Mouse (Mus musculus): ENCODE data around the gene Rab3gap1.
"Not testable (repeated sequence)": the region's sequence is repeated elsewhere in the genome, so short reads cannot be mapped to it uniquely, and the experiment has no call there.

Rab3gap1 gene

GRCm38 (mm10) chr1:127915802-127916201 is 47.2 kb downstream of the Rab3gap1 start:
- no peak for DNase-seq (ENCODE audit: low spot score in 2 of 2)

DNA sequence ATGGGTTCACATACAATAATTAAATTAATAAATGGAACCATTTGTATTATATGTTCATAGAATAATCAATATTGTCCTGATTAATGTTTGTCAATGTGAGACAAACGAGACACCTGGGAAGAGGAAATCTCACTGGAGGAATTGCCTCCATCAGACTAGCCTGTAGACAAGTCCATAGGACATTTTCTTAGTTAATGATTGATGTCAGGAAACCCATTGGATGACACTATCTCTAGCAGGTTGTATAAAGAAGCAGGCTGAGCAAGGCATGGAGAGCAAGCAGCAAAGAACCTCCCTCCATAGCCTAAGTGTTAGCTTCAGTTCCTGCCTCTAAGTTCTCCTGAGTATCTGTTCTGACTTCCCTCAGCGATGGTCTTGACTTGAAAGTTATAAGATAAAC is 64.8 kb downstream of the Rab3gap1 start:
- DNase-seq (ENCODE audit: low spot score in 2 of 2), result no peak

DNA sequence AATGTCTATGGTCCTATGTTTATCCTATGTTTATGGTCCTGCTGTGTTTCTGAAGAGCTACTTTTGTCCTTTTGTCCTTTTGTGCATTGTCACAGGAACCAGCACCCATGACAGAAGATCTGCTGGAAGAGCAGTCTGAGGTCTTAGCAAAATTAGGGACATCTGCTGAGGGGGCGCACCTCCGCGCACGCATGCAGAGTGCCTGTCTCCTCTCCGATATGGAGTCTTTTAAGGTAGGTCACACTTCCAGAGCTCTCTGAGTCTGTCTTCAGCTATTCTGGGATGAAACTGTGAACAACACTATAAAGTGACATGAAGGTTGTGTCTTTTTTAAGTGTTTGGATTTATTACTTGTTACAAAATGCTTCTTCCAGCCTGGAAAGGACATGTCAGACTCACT is 65.7 kb downstream of the Rab3gap1 start:
- DNase-seq (ENCODE audit: low spot score in 2 of 2), result no peak

GRCm38 (mm10) chr1:127937277-127937676 is 68.7 kb downstream of the Rab3gap1 start:
- DNase-seq (ENCODE audit: low spot score in 2 of 2), result no peak

GRCm38 (mm10) chr1:127942231-127942630 is 73.7 kb downstream of the Rab3gap1 start:
- DNase-seq (ENCODE audit: low spot score in 2 of 2), result no peak

- no peak for DNase-seq (ENCODE audit: low spot score in 2 of 2)
These were observed 74.9 kb downstream of the Rab3gap1 start for GRCm38 (mm10) chr1:127943516-127943915.

- no peak for DNase-seq (ENCODE audit: low spot score in 2 of 2)
These were observed 77.4 kb downstream of the Rab3gap1 start for GRCm38 (mm10) chr1:127945696-127946575.

DNA sequence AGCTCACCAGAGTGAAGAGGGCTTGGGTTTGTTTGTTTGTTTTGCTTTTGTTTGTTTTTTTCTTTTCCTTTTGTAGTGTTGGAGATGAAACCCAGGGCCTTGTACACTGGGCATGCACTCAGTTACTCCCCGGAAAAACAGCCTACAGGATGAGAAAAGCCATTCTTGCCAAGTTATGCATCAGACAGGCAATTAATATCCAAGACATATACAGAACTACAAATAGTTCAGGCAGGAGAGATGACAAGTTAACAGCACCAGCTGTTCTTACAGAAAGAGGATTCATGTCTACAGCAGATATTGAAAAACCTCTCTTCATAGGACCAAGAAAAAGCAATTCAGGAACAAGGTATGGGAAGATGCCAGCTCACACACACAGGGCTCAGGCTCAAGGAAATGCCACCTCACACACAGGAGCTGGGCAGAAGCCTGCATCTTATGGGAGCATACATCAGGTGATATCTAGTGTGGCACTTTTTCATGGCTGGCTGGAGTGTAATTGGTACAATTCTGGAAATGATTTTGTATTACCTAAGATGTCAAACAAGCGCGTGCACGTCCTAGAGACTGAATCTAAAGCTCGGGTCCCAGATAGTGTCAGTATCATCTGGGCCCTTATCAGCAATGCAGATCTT is 78.2 kb downstream of the Rab3gap1 start:
- DNase-seq (ENCODE audit: low spot score in 2 of 2), result no peak

DNA sequence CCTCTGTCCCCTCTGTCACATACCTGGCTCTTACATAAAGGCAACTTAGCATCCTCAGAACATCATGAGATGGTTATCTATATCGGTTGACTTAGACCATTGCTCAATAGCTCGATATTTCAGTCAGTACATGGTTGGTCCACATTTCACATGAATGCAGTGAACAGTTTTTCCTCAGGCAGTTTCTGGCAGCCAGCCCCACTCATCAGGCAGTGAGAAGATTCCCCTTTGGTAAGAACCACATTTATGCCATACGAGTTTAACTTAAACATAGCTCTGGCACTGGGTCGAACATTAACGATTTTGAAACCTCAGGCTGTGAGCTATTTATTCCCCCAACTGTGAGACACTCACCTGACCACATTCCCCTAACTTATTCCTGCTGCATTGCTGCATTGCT is 80.2 kb downstream of the Rab3gap1 start:
- no peak for DNase-seq (ENCODE audit: low spot score in 2 of 2)

DNA sequence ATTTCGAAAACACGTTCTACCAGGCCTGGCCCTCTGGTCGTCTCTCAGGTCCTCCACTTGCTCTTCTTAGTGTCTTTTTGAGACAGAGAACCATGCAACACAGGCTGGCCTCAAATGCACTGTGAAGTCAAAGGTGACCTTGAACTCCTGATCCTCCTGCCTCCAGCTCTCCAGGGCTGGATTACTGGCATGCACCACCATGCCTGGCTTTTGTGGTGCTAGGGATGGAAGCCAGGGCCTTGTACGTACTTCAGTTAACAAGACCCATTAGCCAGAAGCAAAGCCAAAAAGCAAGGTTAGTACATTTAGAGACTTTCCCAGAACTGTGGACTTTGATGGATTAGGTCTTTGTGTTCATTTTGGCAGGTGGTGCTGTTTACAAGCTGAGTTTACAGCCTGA is 83.7 kb downstream of the Rab3gap1 start:
- no peak for DNase-seq (ENCODE audit: low spot score in 2 of 2)

GRCm38 (mm10) chr1:127954198-127954597 is 85.6 kb downstream of the Rab3gap1 start:
- DNase-seq (ENCODE audit: low spot score in 2 of 2), result not testable (repeated sequence)

DNA sequence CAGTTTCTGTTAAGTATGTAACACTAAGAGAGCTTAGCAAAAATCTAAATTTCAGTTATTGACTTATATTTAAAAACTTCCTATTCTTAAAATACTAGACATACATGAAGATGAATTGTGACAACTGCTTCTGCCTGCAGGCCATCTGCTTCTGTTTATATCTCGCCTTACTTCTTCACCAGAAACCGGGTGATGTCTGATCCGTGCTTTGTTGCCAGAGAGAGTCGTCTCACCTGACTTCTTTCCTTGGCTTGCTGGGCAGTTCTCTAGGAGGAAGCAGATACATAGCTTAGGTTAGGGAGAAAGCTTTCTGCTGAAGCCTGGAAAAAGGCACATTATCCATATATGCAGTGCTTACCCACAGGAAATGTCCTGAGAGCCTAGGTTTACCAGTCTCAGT is 86.2 kb downstream of the Rab3gap1 start:
- no peak for DNase-seq (ENCODE audit: low spot score in 2 of 2)

DNA sequence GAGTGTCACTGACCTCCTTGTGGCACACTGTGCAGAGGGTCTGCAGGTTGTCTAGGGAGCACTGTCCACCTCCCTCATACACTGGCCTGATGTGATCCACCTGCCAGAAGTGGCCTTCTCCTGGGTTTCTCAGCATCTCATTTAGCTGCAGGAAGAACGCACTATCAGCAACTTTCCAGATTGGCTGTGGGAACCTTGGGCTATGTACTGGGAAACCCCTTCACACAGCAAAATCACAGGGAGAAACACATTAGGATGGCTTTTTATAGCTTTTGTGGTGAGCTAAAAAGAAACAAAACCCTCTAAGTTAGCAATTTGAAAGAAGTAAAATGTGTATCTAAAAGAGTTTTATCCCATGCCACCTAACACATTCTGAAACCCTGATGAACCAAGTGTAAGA is 88.0 kb downstream of the Rab3gap1 start:
- no peak for DNase-seq (ENCODE audit: low spot score in 2 of 2)

- no peak for DNase-seq (ENCODE audit: low spot score in 2 of 2)
These were observed 90.2 kb downstream of the Rab3gap1 start for GRCm38 (mm10) chr1:127958801-127959200.

- DNase-seq (ENCODE audit: low spot score in 2 of 2), result no peak
These were observed 90.7 kb downstream of the Rab3gap1 start for GRCm38 (mm10) chr1:127959312-127959718.

DNA sequence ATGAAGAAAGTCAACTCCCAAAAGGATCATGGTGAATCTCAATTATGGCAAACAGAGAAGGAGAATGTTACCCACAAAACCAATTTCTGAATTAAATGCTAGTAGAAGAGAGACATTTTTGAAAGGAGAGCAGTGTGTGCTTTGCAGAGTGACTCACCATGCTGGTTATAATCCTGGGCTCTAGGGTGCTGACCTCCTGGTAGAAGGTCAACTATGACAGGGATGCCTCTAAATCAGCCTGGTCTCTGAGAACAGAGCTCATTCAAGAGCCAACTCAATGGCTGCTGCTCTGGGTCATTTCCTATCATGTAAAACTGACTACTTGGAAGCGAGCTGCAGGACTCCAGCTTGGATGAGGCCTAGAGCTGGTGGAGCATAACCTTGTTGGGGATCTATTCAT is 92.6 kb downstream of the Rab3gap1 start:
- DNase-seq (ENCODE audit: low spot score in 2 of 2), result peak in 1 of 2 experiments; percentile 20

GRCm38 (mm10) chr1:127963326-127963725 is 94.8 kb downstream of the Rab3gap1 start:
- DNase-seq (ENCODE audit: low spot score in 2 of 2), result no peak

DNA sequence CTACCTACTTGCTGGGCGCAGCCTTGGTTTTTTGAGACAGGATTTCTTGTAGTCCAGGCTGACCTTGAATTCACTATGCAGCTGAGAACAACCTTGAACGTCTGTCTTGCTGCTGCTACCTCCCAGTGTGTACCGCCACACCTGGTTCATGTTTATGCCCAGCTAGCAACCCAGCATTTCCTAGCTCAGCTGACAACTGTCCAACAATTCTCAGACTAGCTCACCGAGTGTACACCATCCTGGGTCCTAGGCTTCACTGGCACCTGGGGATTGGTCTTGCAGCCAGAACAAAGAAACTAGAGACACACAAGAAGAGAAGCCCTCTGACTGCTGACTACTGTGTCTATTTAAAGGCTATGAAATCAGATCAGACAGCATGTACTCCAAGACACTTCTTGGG is 102.3 kb downstream of the Rab3gap1 start:
- DNase-seq (ENCODE audit: low spot score in 2 of 2), result no peak

GRCm38 (mm10) chr1:127974082-127974481 is 105.5 kb downstream of the Rab3gap1 start:
- no peak for DNase-seq (ENCODE audit: low spot score in 2 of 2)

- no peak for DNase-seq (ENCODE audit: low spot score in 2 of 2)
These were observed 107.1 kb downstream of the Rab3gap1 start for GRCm38 (mm10) chr1:127975676-127976075.

GRCm38 (mm10) chr1:127976106-127976505 is 107.5 kb downstream of the Rab3gap1 start:
- DNase-seq (ENCODE audit: low spot score in 2 of 2), result no peak

- no peak for DNase-seq (ENCODE audit: low spot score in 2 of 2)
These were observed 109.6 kb downstream of the Rab3gap1 start for GRCm38 (mm10) chr1:127978125-127978524.

- peak in 1 of 2 experiments; percentile 8 for DNase-seq (ENCODE audit: low spot score in 2 of 2)
These were observed 112.5 kb downstream of the Rab3gap1 start for GRCm38 (mm10) chr1:127980911-127981559.

Data from heart, adult 9 months (tissue).